Mouse (Mus musculus) left cerebral cortex, adult 9 months (tissue): Measurements from ENCODE around the gene Gfra1.

Experiments
- DNase-seq, 2 experiments: peaks; one replicate each; pipeline ENCODE4 v3.0.0; 2022; ENCODE audit warnings: low spot score in 2 of 2

Gene Gfra1

DNA sequence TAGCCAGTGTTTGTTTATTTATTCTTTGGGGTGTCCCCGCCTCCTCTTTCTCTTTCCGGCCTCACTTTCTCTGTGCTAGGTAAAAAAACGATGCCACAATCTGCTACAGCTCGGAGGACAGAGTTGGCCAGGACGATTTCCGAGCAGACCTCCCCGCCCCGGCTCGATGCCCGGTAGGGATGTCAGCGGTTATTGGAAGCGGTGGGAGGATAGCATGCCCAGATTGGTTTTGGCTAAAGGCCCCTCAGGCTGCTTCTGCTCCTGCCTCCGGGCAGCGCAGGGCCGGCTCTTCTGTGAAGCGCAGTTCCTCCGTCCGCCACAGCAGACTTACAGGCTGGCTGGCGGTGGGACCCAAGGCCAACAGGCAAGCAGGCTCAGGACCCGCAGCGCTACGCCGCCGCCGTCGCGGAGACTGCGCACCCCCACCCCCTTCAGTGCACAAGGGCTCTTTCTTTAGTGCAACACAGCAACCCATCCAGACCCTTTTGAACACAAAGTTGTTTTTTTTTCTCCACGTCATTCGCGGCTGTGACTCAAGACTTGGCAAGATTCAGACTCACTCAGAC, at the start of gene Gfra1:
TSS of gene Gfra1 (minus strand) at position 414 of the 566 bp plus-strand sequence.
- peak in 1 of 2 experiments; percentile 48 for DNase-seq

DNA sequence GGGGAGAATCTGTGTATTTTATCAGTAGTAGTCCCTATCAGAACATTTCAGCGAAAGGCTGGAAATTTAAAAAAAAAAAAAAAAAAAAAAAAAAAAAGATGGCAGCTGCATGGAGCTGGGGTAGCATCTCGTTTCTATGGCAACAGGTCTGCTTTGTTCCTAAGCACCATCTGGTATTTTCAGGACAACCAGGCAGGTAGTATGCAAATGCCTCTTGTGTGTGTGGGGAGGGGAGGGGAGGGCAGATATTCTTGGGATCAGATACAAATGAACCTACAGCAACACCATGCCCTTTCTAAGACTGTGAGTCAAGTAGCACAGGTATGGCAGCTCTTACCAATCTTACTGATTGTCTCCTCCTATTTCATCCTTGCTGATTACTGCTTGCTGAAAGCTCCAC, 44.3 kb upstream of the Gfra1 start:
- DNase-seq, result no peak

DNA sequence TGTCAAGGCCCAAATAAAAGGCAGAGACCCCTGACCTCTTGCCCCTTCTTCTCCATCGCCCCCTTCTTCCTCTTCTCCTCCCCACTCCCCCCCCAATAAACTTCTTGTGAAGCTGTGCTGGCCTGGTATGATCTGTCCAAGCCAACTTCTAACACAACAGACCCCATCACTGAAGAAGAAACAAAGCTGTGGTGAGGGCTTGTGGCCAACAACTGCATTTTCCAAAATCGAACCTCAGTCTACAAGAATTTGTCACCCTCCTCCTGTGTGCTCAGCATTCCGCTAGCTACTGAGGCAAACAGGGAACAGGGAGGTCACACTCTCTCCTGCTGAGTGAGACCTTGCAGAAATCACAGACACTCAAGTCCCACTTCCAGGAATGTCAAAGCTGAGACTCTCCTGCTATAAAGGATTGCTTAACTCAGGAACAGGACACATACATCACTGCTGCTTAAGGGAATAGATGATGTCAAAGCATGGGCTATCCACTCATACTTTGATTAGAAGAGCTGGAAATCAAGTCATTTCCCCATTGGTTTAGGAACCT, 43.8 kb upstream of the Gfra1 start:
- DNase-seq, result no peak

DNA sequence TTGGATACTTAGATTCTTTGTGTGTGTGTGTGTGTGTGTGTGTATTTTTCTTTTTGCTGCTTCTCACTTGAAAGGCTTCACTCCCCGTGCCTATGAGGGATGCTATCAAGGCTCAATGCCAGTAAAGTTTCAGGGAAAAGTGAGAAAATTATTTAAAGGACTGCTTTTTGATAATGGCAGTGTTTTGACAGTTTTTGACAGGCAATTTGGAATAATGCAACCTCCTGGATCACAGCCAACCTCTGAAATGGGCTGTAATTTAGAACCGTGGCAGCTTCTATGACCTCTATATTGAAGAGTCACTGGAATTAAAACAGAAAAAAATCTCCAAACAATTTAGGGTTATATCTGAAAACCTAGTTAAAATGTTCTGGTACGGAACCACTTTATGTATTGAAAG, 41.4 kb upstream of the Gfra1 start:
- DNase-seq, result no peak

DNA sequence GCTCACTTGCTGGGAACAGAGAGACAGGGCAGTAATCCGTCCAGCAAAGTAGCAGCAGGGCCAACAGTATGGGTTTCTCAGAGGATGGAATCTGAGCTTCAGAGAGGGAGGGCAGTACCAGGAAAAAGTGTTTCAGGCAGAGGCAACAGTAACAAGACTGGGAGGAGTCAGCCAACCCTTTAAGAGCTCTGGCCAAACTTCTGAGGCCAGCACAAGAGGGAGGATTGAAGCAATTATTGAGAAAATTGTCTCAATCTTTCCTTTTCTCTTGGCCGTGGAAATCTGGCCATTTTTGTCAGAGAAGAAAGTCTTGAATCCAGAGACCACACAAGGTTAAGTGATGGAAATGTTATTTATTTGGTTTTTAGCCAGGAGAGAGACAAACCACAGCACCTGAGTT, 31.0 kb upstream of the Gfra1 start:
- no peak for DNase-seq

DNA sequence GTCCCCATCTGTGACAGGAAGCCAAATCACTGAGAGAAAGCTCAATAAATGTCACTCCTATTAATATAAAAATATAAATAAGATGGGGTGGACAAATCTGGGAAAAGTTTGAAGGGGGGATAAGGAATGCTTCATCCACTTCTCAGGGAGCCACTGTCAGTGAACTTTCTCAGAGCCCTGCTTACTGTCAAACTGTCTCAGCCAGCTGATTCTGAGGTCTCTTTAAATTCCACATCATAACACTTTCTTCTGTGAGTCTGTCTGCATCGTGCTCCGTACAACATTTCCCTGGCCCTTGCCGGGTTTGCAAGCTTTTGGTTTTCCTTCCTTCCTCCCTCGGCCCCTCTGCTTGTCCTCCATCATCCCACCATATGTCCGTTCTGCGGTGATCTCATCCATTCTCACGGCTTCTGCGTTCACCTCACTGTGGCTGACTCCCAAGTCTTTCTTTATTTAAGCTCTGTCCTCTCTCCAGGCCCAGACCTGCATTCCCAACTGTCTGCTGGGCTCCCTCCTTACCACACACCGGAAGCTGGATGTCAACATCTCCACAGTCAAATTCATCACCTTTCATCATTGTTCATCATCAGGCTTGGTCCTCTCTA, 26.8 kb upstream of the Gfra1 start:
- no peak for DNase-seq

DNA sequence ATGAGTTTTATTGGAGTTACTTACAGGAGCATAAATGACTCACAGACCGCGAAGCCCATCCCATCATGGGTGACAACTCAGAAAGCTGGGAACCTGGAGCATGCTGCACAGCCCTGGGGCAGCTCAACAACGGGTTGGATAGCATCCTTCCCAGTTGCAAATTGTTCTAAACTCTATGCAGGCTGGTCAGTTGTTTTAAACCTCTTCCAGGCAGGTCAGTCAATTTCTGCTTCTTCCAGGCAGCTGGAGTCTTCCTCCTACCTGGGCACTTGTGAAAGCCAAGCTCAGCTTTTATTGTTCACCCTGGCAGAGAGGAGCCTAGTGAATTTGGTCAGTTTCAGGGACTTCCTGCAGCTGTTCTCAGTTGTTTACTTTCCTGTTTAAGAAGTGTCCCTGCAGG, 18.5 kb upstream of the Gfra1 start:
- DNase-seq, result no peak

DNA sequence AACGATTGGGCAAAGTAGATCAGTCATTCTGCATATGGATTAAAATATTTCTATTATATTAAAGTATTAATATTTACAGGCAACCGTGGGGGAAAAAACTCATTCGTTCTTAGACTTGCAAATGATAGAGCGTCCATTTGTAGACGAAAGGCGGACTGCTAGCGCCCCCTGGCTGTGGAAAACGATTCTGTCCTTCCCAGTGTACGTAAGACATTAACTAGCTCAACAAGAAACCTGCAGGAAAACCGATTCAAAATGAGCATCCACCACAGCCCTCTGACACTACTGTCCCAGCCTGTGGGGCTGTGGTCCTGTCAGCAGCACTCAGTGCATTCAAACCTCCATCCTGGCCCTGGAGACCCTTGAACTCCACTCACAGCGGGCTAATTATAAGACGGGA, 13.7 kb upstream of the Gfra1 start:
- DNase-seq, result peak in 1 of 2 experiments; percentile 93

DNA sequence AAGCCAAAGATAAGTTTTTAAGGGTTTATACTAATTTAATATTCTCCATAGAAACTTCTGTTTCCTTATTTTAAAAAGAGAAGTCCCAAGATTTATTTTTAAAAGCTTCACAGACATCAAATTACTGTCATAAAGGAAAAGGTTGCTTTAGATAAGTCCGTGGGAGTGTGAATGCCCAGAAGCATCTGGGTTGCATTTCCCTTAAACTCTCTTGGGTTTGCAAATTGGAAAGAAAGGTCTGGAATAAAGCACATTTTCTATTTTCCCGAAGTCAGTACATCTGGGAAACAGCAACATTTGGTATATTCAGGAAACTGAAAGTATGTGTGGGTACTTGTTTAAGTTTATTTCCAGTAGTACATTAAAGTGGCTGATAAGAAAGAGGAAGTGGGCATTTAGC, 12.6 kb upstream of the Gfra1 start:
- no peak for DNase-seq

DNA sequence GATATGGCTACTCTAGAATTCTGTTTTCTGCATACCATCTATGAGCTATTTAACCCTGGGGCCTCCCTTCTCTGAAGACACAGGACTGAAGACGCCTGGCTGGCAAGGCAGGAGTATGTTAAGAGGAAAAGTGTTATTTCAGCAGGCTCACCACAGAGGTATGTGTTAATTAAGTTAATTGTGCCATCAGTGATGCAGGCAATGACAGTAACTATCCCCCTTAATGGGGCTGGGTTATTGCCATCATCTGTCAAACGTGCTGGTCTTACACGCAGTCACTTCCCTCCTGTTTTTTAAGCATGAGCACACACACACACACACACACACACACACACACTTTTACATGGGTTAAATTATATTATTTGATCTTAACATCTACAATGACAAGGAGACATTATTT, 8.0 kb upstream of the Gfra1 start:
- no peak for DNase-seq

DNA sequence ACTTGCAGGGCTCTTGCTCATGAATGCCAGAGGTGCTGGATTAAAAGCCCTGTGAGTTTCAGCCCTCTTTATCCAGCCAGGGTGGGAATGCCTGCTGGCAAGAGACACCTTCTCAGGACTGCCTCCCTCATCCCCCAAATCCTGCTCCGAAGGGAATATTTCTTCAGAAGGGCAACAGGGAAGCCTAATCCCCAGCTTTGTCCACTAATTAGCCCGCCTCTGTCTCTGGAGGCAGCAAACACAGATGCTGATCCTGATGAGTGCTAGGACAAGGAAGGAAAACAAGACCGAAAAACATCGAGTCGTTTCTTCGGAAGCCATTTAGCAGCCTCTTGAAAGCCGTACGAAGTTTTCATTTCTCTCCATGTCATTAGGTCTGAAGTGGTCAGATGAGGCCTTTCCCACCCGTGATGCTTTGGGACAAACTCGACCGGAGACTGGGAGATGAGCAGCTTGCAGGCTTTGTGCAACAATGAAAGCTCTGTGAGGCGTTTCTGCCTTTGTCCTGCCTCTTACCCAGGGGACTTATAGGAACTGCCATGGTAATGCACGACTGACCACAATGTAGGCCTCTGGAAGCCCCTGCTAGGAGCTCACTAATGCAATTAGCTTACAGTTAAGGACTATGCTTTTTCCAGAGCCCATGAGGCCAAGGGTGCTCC, 4.8 kb upstream of the Gfra1 start:
- no peak for DNase-seq

DNA sequence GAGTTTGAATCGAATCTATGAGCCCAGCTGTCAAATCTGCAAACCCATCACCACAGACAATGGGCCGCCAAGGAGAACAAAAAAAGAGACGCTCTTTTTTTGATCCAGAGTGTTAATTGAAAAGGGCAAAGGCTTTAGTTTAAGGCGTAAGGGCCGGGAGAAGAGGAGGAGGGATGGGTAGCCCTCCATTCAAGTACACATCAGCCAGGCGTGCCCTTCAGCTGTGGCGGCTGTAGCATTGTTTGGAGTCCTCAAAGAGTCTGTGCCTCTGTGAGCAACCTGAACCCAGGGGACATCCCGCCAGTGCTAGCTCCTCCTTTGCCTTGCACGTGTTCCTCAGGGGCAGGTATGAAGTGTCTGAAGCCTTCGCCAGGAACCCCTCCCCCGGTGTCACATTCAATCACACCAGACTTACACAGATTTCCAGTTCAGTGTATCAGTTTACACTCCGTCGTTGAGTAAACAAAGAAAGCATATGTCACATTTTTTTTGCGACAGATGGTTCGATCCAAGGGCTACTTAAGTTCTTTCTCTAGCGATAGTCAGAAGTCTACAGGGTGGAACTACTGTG, 867 bp upstream of the Gfra1 start:
- no peak for DNase-seq

DNA sequence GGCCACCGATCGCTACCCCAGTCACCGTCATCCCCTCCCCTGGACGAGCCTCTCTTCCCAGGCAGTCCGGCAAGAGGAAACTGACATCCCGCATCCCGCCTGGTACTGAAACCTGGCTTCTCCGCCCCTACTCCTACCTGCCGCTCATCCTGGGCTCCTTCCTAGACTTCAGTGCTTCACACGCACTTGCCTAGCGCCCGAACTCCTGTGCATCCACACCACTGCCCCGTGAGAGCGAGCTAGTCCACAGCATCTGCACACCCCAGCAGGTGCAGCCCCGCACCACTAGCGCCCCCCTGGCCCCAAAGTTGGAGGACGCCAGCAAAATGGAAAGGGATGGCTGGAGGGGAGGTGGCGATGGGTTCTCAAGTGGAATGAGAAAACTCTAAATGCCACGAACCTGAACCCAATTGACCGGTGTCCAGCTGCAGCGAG, 631 bp downstream of the Gfra1 start:
- DNase-seq, result peak in 1 of 2 experiments; percentile 44

DNA sequence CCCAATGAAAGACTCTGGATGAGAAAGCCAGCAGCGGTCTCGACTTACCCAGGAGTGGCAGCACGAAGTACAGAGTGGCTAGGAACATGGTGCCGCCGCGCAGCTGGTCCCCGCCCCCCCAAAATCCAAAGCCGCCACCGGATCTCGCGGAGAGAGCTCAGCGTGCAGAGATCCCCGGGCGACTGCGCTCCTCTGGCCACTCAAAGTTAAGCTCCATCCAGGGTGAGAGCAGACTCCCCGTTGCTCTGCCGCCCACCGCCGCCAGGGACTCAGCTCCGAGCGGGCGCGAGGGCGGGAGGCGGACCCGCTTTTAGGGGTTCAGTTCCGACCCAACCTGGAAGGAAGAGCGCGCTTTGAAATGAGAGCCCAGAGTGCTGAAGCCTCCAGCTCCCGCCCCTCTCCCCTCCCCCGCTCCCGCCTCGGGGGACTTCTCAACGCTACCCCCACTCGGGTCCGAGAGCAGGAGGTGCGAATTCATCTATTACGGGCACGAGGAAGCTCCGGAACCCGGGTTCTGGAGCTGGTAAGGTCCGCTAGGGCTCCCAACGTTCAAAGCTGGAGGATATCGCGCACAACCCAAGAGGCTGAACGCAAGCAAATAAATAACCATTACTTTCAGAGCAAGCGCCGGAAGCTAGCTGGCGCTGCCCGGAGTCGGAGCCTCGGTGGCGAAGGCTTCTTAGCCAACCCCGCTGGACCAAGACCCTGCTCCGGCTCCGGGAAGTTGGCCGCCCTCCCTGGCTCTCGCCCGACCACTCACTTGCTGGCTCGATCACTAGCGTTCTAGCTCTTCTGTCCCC, 1.2 kb downstream of the Gfra1 start:
- peak in 1 of 2 experiments; percentile 29 for DNase-seq

DNA sequence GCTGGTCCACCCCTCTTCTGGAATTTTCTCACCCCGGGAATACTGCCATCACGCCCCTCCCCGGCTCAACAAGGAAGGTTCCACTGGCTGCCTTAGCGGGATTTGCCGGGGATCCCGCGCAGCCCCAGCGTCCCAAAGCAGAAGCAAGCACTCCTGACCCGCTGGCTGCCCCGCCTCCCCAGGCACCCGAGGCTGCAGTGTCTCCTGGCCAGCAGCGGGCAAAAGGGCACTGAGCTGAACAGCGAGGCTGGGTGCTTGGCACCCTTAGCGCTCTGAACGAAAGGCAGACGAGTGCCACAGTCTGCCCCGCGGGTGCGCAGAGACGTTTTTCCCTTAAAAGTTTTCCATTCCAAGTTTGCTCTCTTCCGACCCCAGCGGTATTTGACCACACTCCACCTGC, 2.1 kb downstream of the Gfra1 start:
- no peak for DNase-seq

DNA sequence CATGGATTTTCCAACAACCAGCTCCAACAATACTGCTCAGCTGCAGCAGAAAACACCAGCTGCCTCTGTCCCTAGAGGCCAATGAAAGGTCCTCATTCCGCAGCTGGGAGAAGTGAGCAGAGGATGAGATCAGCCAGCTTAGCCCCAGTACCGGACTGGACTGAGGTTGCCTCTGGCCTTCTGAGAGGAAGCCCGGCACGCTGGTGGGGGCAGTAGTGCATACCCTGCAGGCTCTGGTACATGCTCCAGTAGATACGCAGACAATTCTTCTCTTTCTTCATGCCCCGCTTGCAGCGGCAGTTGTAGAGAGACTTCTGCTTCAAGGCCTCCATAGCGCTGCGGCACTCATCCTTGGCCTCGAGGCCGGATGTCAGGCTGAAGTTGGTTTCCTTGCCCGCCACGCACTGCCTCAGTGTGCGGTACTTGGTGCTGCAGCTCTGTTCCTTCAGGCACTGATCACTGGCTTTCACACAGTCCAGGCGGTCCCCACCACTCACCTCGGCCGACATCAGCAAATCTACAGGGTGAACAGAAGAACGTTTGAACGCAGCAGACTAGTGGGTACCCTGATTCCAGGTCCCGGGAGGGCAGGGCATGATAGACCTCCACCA, 2.7 kb downstream of the Gfra1 start:
- peak in 1 of 2 experiments; percentile 16 for DNase-seq

DNA sequence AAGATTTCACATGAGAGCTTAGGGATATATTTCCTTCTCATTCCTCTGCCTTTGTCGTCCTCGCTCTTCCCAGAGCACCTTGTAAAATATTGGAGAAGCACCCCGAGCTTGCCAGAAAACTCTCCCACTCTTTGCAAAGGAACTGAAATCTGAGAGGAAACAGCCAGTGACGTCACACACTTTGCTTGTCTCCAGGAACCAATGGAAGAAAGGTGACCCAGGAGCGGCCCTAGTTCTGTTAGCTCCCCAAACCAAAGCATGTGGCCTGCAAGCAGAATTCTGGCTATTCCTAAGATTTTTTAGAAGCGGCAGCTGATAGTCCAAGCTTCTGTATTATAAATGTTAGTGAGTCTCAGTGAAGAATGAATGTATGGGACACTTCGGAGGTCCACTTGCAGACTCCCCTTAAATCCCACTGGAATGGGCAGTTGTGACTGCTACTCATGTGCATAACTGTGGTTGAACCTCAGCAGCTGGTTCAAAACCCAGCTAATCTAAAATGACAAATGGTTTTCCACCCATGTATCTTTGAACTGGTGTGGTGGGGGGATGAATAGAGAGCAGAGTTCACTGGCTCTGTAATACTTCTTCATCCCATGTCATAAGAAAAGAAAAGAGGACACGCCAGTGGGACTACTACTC, 3.4 kb downstream of the Gfra1 start:
- no peak for DNase-seq

DNA sequence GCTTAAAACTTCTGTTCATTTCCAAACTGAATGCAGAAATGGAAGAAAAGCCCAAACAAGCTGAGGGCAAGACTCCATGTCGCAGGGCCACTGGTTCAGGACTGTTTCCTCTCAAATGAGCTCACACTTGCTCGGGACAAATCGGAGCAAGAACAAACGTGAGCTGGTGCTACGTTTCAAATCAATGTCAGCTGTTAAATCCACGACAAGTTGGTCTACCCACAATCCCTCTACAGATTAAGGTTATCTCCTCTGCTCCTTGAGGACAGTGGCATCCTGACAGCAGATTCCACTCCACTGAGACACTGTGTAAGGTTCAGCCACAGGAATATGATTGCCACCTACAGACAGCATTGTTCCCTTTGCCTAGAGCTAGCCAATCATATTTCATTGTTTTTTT, 4.4 kb downstream of the Gfra1 start:
- no peak for DNase-seq

DNA sequence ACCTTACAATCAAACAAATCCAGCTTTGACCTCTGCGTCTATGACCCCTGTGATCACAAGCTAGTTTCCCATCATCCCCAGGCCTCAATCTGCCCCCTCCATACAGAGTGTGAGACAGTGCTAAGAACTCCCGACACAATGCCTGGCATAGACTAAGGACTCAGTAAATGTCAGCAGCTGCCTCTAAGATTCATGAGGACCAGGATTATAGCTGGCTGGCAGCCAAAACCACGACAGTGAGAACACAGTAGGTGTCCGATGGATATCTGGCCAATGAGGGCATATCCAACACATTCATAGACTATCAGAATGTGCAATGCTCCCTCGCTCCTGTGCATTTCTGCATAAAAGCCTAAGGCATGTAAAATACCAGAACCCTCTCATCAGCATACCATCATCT, 5.0 kb downstream of the Gfra1 start:
- DNase-seq, result no peak

DNA sequence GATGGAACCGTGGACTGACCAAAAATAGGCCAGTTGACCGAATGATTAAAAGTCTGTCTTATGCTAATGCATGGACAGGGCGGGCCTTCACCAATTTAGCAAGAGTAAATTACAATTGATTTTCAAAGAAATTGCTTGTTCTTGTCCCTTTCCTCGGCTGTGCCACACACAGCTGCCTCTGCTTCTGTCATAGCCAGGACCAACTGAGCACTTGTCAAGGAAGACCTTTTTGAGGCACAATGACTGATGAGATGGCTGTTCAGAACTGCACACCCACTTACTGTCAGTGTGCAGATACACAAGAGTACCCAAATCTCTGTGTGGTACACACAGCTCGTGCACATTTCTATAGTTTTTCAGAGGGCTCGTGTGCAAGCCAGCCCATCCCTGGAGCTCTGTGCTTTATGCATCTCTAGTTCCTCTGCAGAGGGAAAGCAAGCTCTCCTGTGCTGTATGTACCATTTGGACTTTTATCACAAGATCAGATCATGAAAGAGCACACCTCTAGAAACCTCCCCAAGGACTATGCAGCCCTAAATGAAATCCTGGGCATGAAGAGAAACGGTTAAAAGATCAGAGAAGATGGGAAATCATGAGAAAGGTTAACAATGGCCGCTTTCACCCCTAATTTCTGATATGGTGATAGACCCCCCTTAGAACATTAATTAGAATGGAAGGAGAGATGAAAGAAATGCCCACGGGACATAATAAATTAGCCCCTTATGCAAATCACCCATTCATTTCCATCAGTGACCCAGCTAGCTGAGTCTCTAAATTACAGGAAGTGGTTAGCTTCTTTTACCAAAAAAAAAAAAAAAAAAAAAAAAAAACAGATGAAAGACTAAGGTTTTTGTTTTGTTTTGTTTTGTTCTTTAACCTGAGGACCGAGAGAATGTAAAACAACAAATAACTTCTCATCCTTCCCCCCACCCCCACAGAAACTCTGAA, 12.7 kb downstream of the Gfra1 start:
- no peak for DNase-seq
